Mouse (Mus musculus) heart, embryonic 10.5 days (tissue): ENCODE data around the gene Elovl5. TPM values are rescaled to one million over a fixed set of nuclear protein-coding genes. Genes with fewer than 3 reads are reported as not detected.

ENCODE experiments used
- DNase-seq: peaks from one replicate; pipeline ENCODE4 v3.0.0-alpha.2; 2017; ENCODE audit warnings: low spot score
- H3K27ac ChIP-seq: fragments of 300-500 bp; sonication (generic); 2 replicates; pipeline ENCODE4 v1.5.1; 2016; ENCODE audit warnings: mild to moderate bottlenecking
- H3K27me3 ChIP-seq: fragments of 300-500 bp; sonication (generic); 2 replicates; pipeline ENCODE4 v1.6.1; 2016; ENCODE audit warnings: mild to moderate bottlenecking; ENCODE audit not compliant: poor library complexity, insufficient read depth, severe bottlenecking
- H3K36me3 ChIP-seq: fragments of 300-500 bp; sonication (generic); 2 replicates; pipeline ENCODE4 v1.6.1; 2016; ENCODE audit warnings: mild to moderate bottlenecking, moderate library complexity
- H3K4me1 ChIP-seq: fragments of 300-500 bp; sonication (generic); 2 replicates; pipeline ENCODE4 v1.6.1; 2016; ENCODE audit warnings: mild to moderate bottlenecking
- H3K4me3 ChIP-seq: fragments of 300-500 bp; sonication (generic); 2 replicates; pipeline ENCODE4 v1.5.1; 2016; ENCODE audit warnings: mild to moderate bottlenecking, moderate library complexity
- H3K9me3 ChIP-seq: fragments of 300-500 bp; sonication (generic); 2 replicates; pipeline ENCODE4 v1.6.1; 2016; ENCODE audit warnings: mild to moderate bottlenecking, moderate library complexity
- WGBS: fragments of 180-500 bp; shearing (Covaris S2); methylation state at CpG from one replicate; pipeline ENCODE4 v1.1.7; 2016; 5-methylcytosine and 5-hydroxymethylcytosine counted together
- polyA plus RNA-seq: library from polyadenylated mRNA; unstranded; fragments of >200 nt; fragmentation: Nextera tagmentation; extraction: Ambion mirVana; gene quantifications from 2 replicates; pipeline ENCODE4 v1.2.1, GENCODE M21; 2016

Gene Elovl5
- polyA plus RNA-seq, 1 experiment from 2014 or later, result 93.9 TPM

GRCm38 (mm10) chr9:77931740-77932139 lies 14.6 kb downstream of the Elovl5 start:
- H3K9me3 ChIP-seq, result no peaks in the 10 kb centered on the region
- DNase-seq, result no peak
- peak overlapping the region; percentile 67 for H3K27ac ChIP-seq
- H3K4me1 ChIP-seq, result peaks cover 66% of the 10 kb centered on the region
- 0 out of 2 replicates have a peak, but pooled peaks cover 2% of the 10 kb centered on the region for H3K36me3 ChIP-seq
- 75% methylated on average over 5 of the region's 5 CpGs for WGBS
- H3K27me3 ChIP-seq, result no peaks in the 10 kb centered on the region
- H3K4me3 ChIP-seq, result no peak overlapping the region

GRCm38 (mm10) chr9:77935818-77936611 lies 18.9 kb downstream of the Elovl5 start:
- DNase-seq, result no peak
- H3K4me1 ChIP-seq, result peaks cover 67% of the 10 kb centered on the region
- WGBS, result 66% methylated on average over 10 of the region's 10 CpGs

GRCm38 (mm10) chr9:77937875-77938274 lies 20.7 kb downstream of the Elovl5 start:
- Histone ChIP-seq H3K4me3 (no peak overlapping the region), H3K4me1 (peaks cover 68% of the 10 kb centered on the region), H3K9me3 (no peaks in the 10 kb centered on the region), H3K27me3 (no peaks in the 10 kb centered on the region), H3K36me3 (0 out of 2 replicates have a peak, but pooled peaks cover 2% of the 10 kb centered on the region), H3K27ac (peak overlapping the region; percentile 38; the same call in 1 of the 2 replicates)
- 63% methylated on average over 11 of the region's 11 CpGs for WGBS
- no peak for DNase-seq

More at GRCm38 (mm10) chr9:77935818-77936611, 18.9 kb downstream of the Elovl5 start:
- H3K27me3 ChIP-seq, result no peaks in the 10 kb centered on the region
- no peak overlapping the region for H3K27ac ChIP-seq
- H3K36me3 ChIP-seq, result 0 out of 2 replicates have a peak, but pooled peaks cover 2% of the 10 kb centered on the region
- H3K9me3 ChIP-seq, result no peaks in the 10 kb centered on the region
- no peak overlapping the region for H3K4me3 ChIP-seq

- WGBS, result 42% methylated on average over 13 of the region's 13 CpGs
- 0 out of 2 replicates have a peak, but pooled peaks cover 2% of the 10 kb centered on the region for H3K36me3 ChIP-seq
- peak overlapping the region; percentile 59 for H3K27ac ChIP-seq
- DNase-seq, result no peak
- no peaks in the 10 kb centered on the region for H3K27me3 ChIP-seq
- no peaks in the 10 kb centered on the region for H3K9me3 ChIP-seq
- peak overlapping the region; percentile 33 for H3K4me3 ChIP-seq
- peaks cover 68% of the 10 kb centered on the region for H3K4me1 ChIP-seq
Measured at GRCm38 (mm10) chr9:77938761-77939553, 21.8 kb downstream of the Elovl5 start.

GRCm38 (mm10) chr9:77939554-77939920 lies 22.4 kb downstream of the Elovl5 start:
- WGBS, result 38% methylated on average over 5 of the region's 5 CpGs
- Histone ChIP-seq H3K27me3 (no peaks in the 10 kb centered on the region), H3K27ac (peak overlapping the region; percentile 59), H3K36me3 (0 out of 2 replicates have a peak, but pooled peaks cover under 1% of the 10 kb centered on the region), H3K9me3 (no peaks in the 10 kb centered on the region), H3K4me3 (peak overlapping the region; percentile 33), H3K4me1 (peaks cover 68% of the 10 kb centered on the region)
- no peak for DNase-seq

- DNase-seq, result no peak
- Histone ChIP-seq H3K4me1 (peaks cover 68% of the 10 kb centered on the region), H3K27me3 (no peaks in the 10 kb centered on the region), H3K27ac (peak overlapping the region; percentile 49), H3K4me3 (no peak overlapping the region), H3K9me3 (no peaks in the 10 kb centered on the region), H3K36me3 (no peaks in the 10 kb centered on the region)
- WGBS, result 51% methylated on average over 6 of the region's 6 CpGs
Measured at GRCm38 (mm10) chr9:77941058-77941457, 23.9 kb downstream of the Elovl5 start.

GRCm38 (mm10) chr9:77941836-77942235 lies 24.7 kb downstream of the Elovl5 start:
- Histone ChIP-seq H3K4me3 (no peak overlapping the region), H3K36me3 (no peaks in the 10 kb centered on the region), H3K4me1 (peaks cover 67% of the 10 kb centered on the region), H3K9me3 (no peaks in the 10 kb centered on the region), H3K27ac (peak overlapping the region; percentile 49; the same call in 1 of the 2 replicates), H3K27me3 (no peaks in the 10 kb centered on the region)
- no peak for DNase-seq
- 38% methylated on average over 9 of the region's 9 CpGs for WGBS

GRCm38 (mm10) chr9:77942411-77942810 lies 25.2 kb downstream of the Elovl5 start:
- no peaks in the 10 kb centered on the region for H3K27me3 ChIP-seq
- H3K27ac ChIP-seq, result peak overlapping the region; percentile 52
- no peaks in the 10 kb centered on the region for H3K9me3 ChIP-seq
- H3K36me3 ChIP-seq, result peaks cover 2% of the 10 kb centered on the region; the same call in 1 of the 2 replicates
- H3K4me3 ChIP-seq, result no peak overlapping the region
- H3K4me1 ChIP-seq, result peaks cover 61% of the 10 kb centered on the region
- DNase-seq, result no peak
- 72% methylated on average over 10 of the region's 10 CpGs for WGBS

GRCm38 (mm10) chr9:77943316-77943715 lies 26.2 kb downstream of the Elovl5 start:
- no peaks in the 10 kb centered on the region for H3K9me3 ChIP-seq
- 89% methylated on average over 2 of the region's 2 CpGs for WGBS
- peaks cover 3% of the 10 kb centered on the region; the same call in 1 of the 2 replicates for H3K36me3 ChIP-seq
- H3K4me3 ChIP-seq, result no peak overlapping the region
- peaks cover 54% of the 10 kb centered on the region for H3K4me1 ChIP-seq
- no peaks in the 10 kb centered on the region for H3K27me3 ChIP-seq
- no peak overlapping the region for H3K27ac ChIP-seq
- no peak for DNase-seq

- H3K27me3 ChIP-seq, result no peaks in the 10 kb centered on the region
- no peak for DNase-seq
- H3K27ac ChIP-seq, result no peak overlapping the region
- 91% methylated on average over 3 of the region's 3 CpGs for WGBS
- H3K4me1 ChIP-seq, result peaks cover 50% of the 10 kb centered on the region
- peaks cover 3% of the 10 kb centered on the region; the same call in 1 of the 2 replicates for H3K36me3 ChIP-seq
- no peak overlapping the region for H3K4me3 ChIP-seq
- H3K9me3 ChIP-seq, result no peaks in the 10 kb centered on the region
Measured at GRCm38 (mm10) chr9:77944195-77944594, 27.0 kb downstream of the Elovl5 start.

GRCm38 (mm10) chr9:77945792-77946666 lies 28.9 kb downstream of the Elovl5 start:
- Histone ChIP-seq H3K9me3 (no peaks in the 10 kb centered on the region), H3K4me3 (no peak overlapping the region), H3K27ac (no peak overlapping the region), H3K4me1 (peaks cover 45% of the 10 kb centered on the region), H3K27me3 (no peaks in the 10 kb centered on the region), H3K36me3 (peaks cover 3% of the 10 kb centered on the region; the same call in 1 of the 2 replicates)
- 81% methylated on average over 6 of the region's 6 CpGs for WGBS
- no peak for DNase-seq

GRCm38 (mm10) chr9:77948214-77948613 lies 31.1 kb downstream of the Elovl5 start:
- Histone ChIP-seq H3K36me3 (peaks cover 3% of the 10 kb centered on the region; the same call in 1 of the 2 replicates), H3K4me1 (peaks cover 44% of the 10 kb centered on the region), H3K27ac (no peak overlapping the region), H3K4me3 (no peak overlapping the region), H3K9me3 (no peaks in the 10 kb centered on the region), H3K27me3 (no peaks in the 10 kb centered on the region)
- WGBS, result 83% methylated on average over 2 of the region's 2 CpGs
- DNase-seq, result no peak
